ENCODE assay signal across 9 mouse cellular contexts in the genomic region with DNA sequence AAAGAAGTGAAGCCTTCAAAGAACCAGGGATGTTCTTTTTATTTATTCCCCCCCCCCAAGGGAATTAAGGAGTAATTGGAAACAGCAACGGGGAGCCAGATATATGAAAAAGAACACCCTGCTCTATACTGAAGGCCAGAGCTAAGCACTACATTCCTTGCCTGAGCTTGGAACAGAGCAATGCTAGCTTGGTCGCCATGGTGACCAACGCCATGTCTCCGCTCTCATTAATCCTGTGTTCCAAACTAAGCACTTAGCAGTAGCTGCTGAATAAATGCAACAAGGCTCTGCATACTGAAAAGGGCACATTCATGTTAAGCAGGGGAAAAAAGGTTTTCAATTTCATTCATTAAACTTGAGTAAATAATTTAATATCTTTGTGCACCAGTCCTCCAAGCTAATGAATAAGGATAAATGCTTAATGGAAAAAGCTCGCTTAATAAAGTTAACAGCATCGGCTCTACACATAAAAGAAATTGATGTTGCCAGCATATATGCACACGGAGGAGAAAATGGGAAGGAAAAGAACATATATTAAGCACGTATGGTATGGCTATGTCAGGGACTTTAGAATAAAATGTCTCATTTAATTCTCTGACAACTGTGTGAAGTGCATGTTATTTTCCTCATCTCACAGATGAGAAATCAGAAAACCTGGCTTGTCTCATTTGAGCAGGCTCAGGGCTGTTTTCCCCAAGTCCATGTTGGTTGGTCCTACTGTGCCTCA. TPM values are rescaled to one million over a fixed set of nuclear protein-coding genes. Genes with fewer than 3 reads are reported as not detected.
DNase-seq lines count a peak whose midpoint lies in the region; ATAC-seq and TF ChIP-seq lines count a peak whose summit lies in the region.
"Had no signal": no experiment of that assay in that cellular context is flagged by ENCODE, and none has a peak within 500 bp of the region (broad histone marks: within the 10 kb centered on the region; RNA-seq: fewer than 3 reads in every experiment).

No protein-coding gene starts in this region.

- no peak for ATAC-seq in lung, postnatal 0 days
- peak; percentile 97 for ATAC-seq in forebrain, embryonic 15.5 days (replicated peaks)
- ATAC-seq in limb, embryonic 14.5 days (ENCODE audit: low FRiP score, low read depth) = peak; percentile 78

- no peaks in the 10 kb centered on the region for H3K4me1 ChIP-seq in lung, postnatal 0 days (ENCODE audit: insufficient read depth, low read depth, low read length)
- H3K4me1 ChIP-seq in forebrain, embryonic 15.5 days = peaks cover 50% of the 10 kb centered on the region
- peaks cover 11% of the 10 kb centered on the region; the same call in 1 of the 2 replicates for H3K4me1 ChIP-seq in limb, embryonic 14.5 days (ENCODE audit: control insufficient read depth, insufficient read depth, low read length)

- TF ChIP-seq CTCF in lung, postnatal 0 days (IDR thresholded peaks at IDR 0.05) = no peak

- H3K4me3 ChIP-seq in lung, postnatal 0 days (ENCODE audit: low read depth, low read length) = no peak overlapping the region
- H3K4me3 ChIP-seq in forebrain, embryonic 15.5 days = no peak overlapping the region
- H3K4me3 ChIP-seq in limb, embryonic 14.5 days (replicated peaks; ENCODE audit: low read length) = no peak overlapping the region

- no peak for TF ChIP-seq EP300 in lung, postnatal 0 days (IDR thresholded peaks at IDR 0.05)

- H3K4me2 ChIP-seq in lung, postnatal 0 days (replicated peaks; ENCODE audit: low read depth, low read length) = no peak overlapping the region
- 0 out of 2 replicates have a peak overlapping the region, but pooled peaks have one; percentile 11 for H3K4me2 ChIP-seq in forebrain, embryonic 15.5 days (replicated peaks)
- no peak overlapping the region for H3K4me2 ChIP-seq in limb, embryonic 14.5 days (replicated peaks; ENCODE audit: low read depth, low read length, severe bottlenecking)

- H3K9ac ChIP-seq in lung, postnatal 0 days (replicated peaks; ENCODE audit: low read depth) = no peak overlapping the region
- no peak overlapping the region for H3K9ac ChIP-seq in forebrain, embryonic 15.5 days (replicated peaks)
- no peak overlapping the region for H3K9ac ChIP-seq in limb, embryonic 14.5 days (ENCODE audit: low read depth, low read length, severe bottlenecking)
- H3K9ac ChIP-seq: liver, embryonic 14.5 days had no signal

- DNase-seq in lung, postnatal 0 days (ENCODE audit: low spot score) = peak; percentile 40
- no peak for DNase-seq in lung, postnatal 10 days
- DNase-seq in limb, embryonic 14.5 days (ENCODE audit: low spot score) = peak; percentile 68
- peak; percentile 49 for DNase-seq in skeletal muscle tissue, adult 2 months (ENCODE audit: low read depth, low spot score)
- DNase-seq in gastrocnemius, postnatal 4 days (ENCODE audit: low spot score in 2 of 2) = no peak
- no peak for DNase-seq in lung, postnatal 14 days
- no peak for DNase-seq in cerebellum, adult 11 months

- TF ChIP-seq POLR2A in limb, embryonic 14.5 days (IDR thresholded peaks at IDR 0.05; ENCODE audit: borderline replicate concordance, extremely low read depth, insufficient read depth, insufficient read length) = no peak

- 61% methylated on average over 8 of the region's 8 CpGs for WGBS in lung, postnatal 0 days
- 4% methylated on average over 8 of the region's 8 CpGs for WGBS in forebrain, embryonic 15.5 days
- WGBS in limb, embryonic 14.5 days = 37% methylated on average over 8 of the region's 8 CpGs

- no peaks in the 10 kb centered on the region for H3K9me3 ChIP-seq in lung, postnatal 0 days (ENCODE audit: low read length)
- no peaks in the 10 kb centered on the region for H3K9me3 ChIP-seq in forebrain, embryonic 15.5 days
- no peaks in the 10 kb centered on the region for H3K9me3 ChIP-seq in limb, embryonic 14.5 days (ENCODE audit: control insufficient read depth, low read length)

- no peaks in the 10 kb centered on the region for H3K36me3 ChIP-seq in lung, postnatal 0 days (ENCODE audit: insufficient read depth, low read length)
- H3K36me3 ChIP-seq in forebrain, embryonic 15.5 days = no peaks in the 10 kb centered on the region
- no peaks in the 10 kb centered on the region for H3K36me3 ChIP-seq in limb, embryonic 14.5 days (ENCODE audit: control insufficient read depth, insufficient read depth, low read length)

- H3K27me3 ChIP-seq in lung, postnatal 0 days (replicated peaks; ENCODE audit: insufficient read depth, low read length) = no peaks in the 10 kb centered on the region
- H3K27me3 ChIP-seq in forebrain, embryonic 15.5 days = no peaks in the 10 kb centered on the region
- no peaks in the 10 kb centered on the region for H3K27me3 ChIP-seq in limb, embryonic 14.5 days (ENCODE audit: control insufficient read depth, insufficient read depth, low read length)

- H3K27ac ChIP-seq in lung, postnatal 0 days (ENCODE audit: low read length) = no peak overlapping the region
- peak overlapping the region; percentile 68 for H3K27ac ChIP-seq in forebrain, embryonic 15.5 days (replicated peaks)
- no peak overlapping the region for H3K27ac ChIP-seq in limb, embryonic 14.5 days (replicated peaks; ENCODE audit: low read depth, low read length)
- H3K27ac ChIP-seq: liver, embryonic 14.5 days had no signal

RNA-seq across cellular contexts. Expression of a gene that starts 25.4 kb away (rescaled TPM):
- 2.1 and 2.2 TPM in 2 replicates for polyA plus RNA-seq in lung, postnatal 0 days (2015; fragmentation: Nextera tagmentation; extraction: Ambion mirVana)
- 14.2 and 15.9 TPM in 2 replicates for polyA plus RNA-seq in forebrain, embryonic 15.5 days (2015; fragmentation: Nextera tagmentation; extraction: Ambion mirVana)
- polyA plus RNA-seq in limb, embryonic 14.5 days (2012; rRNA removed) = 43.9 and 49.5 TPM in 2 replicates
- polyA plus RNA-seq in limb, embryonic 14.5 days (2014; fragmentation: Nextera tagmentation; extraction: Ambion mirVana) = 29.4 and 31.4 TPM in 2 replicates
- 10 to 100 TPM; 17.1 to 19.7 TPM for total RNA-seq in gastrocnemius, postnatal 4 days (2021)

Comparison
In these comparisons a context has a peak if more than half of its experiments do, and no peak if none do; other contexts are left out.
1. DNase-seq: peak in lung, postnatal 0 days (single experiment), limb, embryonic 14.5 days (single experiment) and skeletal muscle tissue, adult 2 months (single experiment); none in lung, postnatal 10 days (single experiment), gastrocnemius, postnatal 4 days (0 of 2), lung, postnatal 14 days (single experiment) and cerebellum, adult 11 months (single experiment).